Mouse (Mus musculus): Measurements from ENCODE around the gene Ncs1. TPM values are rescaled to one million over a fixed set of nuclear protein-coding genes. Genes with fewer than 3 reads are reported as not detected.

Ncs1 gene
- polyA plus RNA-seq, 1 experiment, result 2.4 TPM

DNA sequence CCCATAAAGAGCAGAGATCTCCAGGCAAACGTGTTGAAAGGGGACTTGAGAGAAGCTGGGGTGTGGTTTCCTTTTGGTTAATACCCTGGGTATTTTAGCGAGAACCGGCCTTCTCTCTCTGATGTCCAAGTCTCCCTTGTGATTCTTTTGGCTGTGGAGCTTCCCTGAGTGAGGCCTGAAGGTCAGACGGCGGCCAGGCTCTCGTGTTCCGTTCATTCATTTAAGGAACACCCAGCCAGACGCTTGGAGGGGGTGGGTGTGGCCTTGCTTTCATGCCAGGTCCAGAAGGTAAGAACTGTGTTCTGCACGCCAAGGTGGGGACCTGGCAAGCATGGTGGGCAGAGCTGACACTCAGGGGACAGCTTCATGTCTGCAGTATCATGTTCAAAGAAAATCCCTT is 58.6 kb downstream of the Ncs1 start:
- TF ChIP-seq CTCF (IDR thresholded peaks at IDR 0.05; ENCODE audit: borderline replicate concordance, control insufficient read depth, extremely low read depth, insufficient read depth, low read length, poor library complexity), result no peak
- TF ChIP-seq POLR2A (IDR thresholded peaks at IDR 0.05; ENCODE audit: control insufficient read depth, extremely low read depth, insufficient read depth, low read length, poor library complexity), result no peak
- Histone ChIP-seq H3K27ac (ENCODE audit: control insufficient read depth, insufficient read depth, low read length) (no peak overlapping the region), H3K36me3 (ENCODE audit: control insufficient read depth, insufficient read depth, low read length) (no peaks in the 10 kb centered on the region), H3K4me3 (ENCODE audit: control insufficient read depth, insufficient read depth, low read length) (no peak overlapping the region), H3K4me1 (replicated peaks; ENCODE audit: control insufficient read depth, insufficient read depth, low read length) (no peaks in the 10 kb centered on the region), H3K27me3 (ENCODE audit: control insufficient read depth, insufficient read depth, low read length) (no peaks in the 10 kb centered on the region)
- 63% methylated on average over 9 of the region's 9 CpGs for WGBS
- no peak for DNase-seq

DNA sequence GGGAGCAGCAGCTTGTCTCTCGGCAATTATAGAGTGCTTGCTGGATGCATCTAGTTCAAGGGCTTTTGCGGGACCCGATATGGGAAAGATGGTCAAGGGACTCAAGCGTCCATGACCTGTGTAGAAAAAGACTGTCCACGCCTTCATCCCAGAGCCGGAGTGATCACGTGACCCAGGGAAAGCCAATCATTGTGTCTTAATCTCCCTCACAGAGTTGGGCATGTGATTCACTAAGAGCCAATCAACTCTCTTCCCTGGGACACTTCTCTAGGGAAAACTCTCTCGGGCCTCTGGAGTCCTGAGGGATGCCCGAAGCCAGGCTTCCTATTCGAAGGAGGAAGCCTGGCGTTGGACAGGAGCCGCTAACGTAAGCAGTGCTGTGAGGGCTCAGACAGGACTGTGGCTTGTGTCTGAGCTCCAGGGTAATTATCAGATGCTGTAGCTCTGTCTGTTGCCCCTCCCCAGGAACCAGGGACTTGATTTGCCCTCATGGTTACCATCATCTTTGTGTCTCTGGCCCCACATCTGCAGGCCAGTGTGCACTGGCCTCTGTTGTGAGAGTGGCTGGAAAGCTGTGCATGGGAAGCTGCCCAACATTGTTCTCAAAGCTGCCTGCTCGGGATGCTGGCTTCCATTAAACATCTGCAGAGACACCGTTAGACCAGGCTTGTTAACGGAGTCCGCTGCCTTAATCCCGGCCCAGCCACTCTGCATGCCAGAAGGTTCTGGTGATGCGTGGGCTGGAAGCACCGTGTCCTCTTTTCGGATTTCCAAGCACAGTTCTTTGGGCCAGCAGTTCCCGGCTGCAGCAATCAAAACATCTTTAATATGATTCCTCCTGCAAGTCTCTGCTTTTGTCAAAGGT is 59.4 kb downstream of the Ncs1 start:
- TF ChIP-seq POLR2A (IDR thresholded peaks at IDR 0.05; ENCODE audit: control insufficient read depth, extremely low read depth, insufficient read depth, low read length, poor library complexity) (no peak), CTCF (IDR thresholded peaks at IDR 0.05; ENCODE audit: borderline replicate concordance, control insufficient read depth, extremely low read depth, insufficient read depth, low read length, poor library complexity) (no peak)

DNA sequence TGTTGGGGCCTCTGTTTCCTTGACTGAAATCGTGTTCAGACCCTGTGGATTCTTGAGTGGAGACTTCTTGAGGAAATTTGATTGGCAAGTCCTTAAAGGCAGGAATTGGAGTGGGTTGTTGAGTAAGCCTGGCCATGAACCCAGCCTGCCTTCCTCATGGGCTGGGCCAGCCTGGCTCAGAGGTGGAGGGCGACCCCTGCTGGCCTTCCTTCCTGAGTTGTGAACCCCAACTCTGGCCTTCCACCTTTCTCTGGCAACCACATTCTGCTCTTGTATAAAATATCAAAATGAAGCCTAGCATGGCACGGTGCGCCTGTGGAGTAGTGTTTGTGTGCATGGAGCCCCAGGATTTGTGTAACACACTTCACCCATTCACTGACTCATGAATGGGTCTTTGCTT is 60.1 kb downstream of the Ncs1 start:
- no peaks in the 10 kb centered on the region for H3K36me3 ChIP-seq (ENCODE audit: control insufficient read depth, insufficient read depth, low read length)
- no peak overlapping the region for H3K4me3 ChIP-seq (ENCODE audit: control insufficient read depth, insufficient read depth, low read length)
- peak; percentile 49 for DNase-seq
- WGBS, result 44% methylated on average over 4 of the region's 4 CpGs
- TF ChIP-seq CTCF (IDR thresholded peaks at IDR 0.05; ENCODE audit: borderline replicate concordance, control insufficient read depth, extremely low read depth, insufficient read depth, low read length, poor library complexity) (peak; percentile 76; the same call in 1 of the 2 replicates), POLR2A (IDR thresholded peaks at IDR 0.05; ENCODE audit: control insufficient read depth, extremely low read depth, insufficient read depth, low read length, poor library complexity) (no peak)
- no peak overlapping the region for H3K27ac ChIP-seq (ENCODE audit: control insufficient read depth, insufficient read depth, low read length)
- no peaks in the 10 kb centered on the region for H3K27me3 ChIP-seq (ENCODE audit: control insufficient read depth, insufficient read depth, low read length)
- no peaks in the 10 kb centered on the region for H3K4me1 ChIP-seq (replicated peaks; ENCODE audit: control insufficient read depth, insufficient read depth, low read length)

More for the DNA sequence above, 59.4 kb downstream of the Ncs1 start:
- Histone ChIP-seq H3K36me3 (ENCODE audit: control insufficient read depth, insufficient read depth, low read length) (no peaks in the 10 kb centered on the region), H3K4me1 (replicated peaks; ENCODE audit: control insufficient read depth, insufficient read depth, low read length) (no peaks in the 10 kb centered on the region), H3K27me3 (ENCODE audit: control insufficient read depth, insufficient read depth, low read length) (no peaks in the 10 kb centered on the region), H3K27ac (ENCODE audit: control insufficient read depth, insufficient read depth, low read length) (no peak overlapping the region), H3K4me3 (ENCODE audit: control insufficient read depth, insufficient read depth, low read length) (no peak overlapping the region)
- DNase-seq, result no peak
- 89% methylated on average over 22 of the region's 22 CpGs for WGBS

DNA sequence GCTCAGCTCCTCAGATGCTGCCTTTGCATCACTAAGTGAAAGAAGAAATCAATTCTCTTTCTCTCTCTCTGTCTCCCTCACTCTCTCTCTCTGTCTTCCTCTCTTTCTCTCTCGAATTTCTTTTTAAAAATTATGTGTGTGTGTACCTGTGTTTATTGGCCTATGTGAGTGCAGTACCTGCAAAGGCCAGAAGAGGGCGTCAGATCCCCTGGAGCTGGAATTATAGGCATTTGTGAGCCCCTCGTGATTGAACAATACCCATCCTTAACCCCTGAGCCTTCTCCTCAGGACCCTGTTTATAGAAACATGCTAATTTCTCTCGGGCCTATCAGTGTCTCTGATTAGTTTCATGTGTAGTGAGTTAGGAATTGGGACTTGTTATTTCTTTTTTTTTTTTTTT is 62.6 kb downstream of the Ncs1 start:
- 66% methylated on average over 4 of the region's 4 CpGs for WGBS
- TF ChIP-seq CTCF (IDR thresholded peaks at IDR 0.05; ENCODE audit: borderline replicate concordance, control insufficient read depth, extremely low read depth, insufficient read depth, low read length, poor library complexity), result no peak
- TF ChIP-seq POLR2A (IDR thresholded peaks at IDR 0.05; ENCODE audit: control insufficient read depth, extremely low read depth, insufficient read depth, low read length, poor library complexity), result no peak

DNA sequence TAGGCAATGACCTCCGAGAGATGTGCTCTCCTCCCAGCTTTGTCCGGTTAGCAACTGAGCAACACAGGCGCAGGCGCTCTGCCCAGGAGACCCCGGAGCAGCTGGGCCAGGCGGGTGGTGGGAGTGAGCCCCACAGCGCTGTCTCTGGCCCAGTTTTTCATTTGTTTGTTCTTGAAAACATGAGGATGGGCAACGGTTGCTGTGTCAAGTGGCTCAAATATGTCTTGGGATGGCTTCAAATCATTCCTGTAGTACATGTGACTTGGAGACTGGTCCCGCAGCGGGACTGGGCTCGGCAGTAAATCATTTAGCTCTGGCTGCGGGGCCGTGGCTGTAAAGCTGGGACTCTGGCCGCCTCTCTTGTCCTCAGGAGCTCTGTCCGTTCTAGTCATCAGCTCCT is 63.9 kb downstream of the Ncs1 start:
- Histone ChIP-seq H3K27me3 (ENCODE audit: control insufficient read depth, insufficient read depth, low read length) (no peaks in the 10 kb centered on the region; the same call in 1 of the 2 replicates), H3K36me3 (ENCODE audit: control insufficient read depth, insufficient read depth, low read length) (no peaks in the 10 kb centered on the region), H3K4me1 (replicated peaks; ENCODE audit: control insufficient read depth, insufficient read depth, low read length) (no peaks in the 10 kb centered on the region), H3K4me3 (ENCODE audit: control insufficient read depth, insufficient read depth, low read length) (no peak overlapping the region), H3K27ac (ENCODE audit: control insufficient read depth, insufficient read depth, low read length) (no peak overlapping the region)
- 65% methylated on average over 15 of the region's 15 CpGs for WGBS
- TF ChIP-seq POLR2A (IDR thresholded peaks at IDR 0.05; ENCODE audit: control insufficient read depth, extremely low read depth, insufficient read depth, low read length, poor library complexity) (no peak), CTCF (IDR thresholded peaks at IDR 0.05; ENCODE audit: borderline replicate concordance, control insufficient read depth, extremely low read depth, insufficient read depth, low read length, poor library complexity) (no peak)
- no peak for DNase-seq

More for the DNA sequence above, 62.6 kb downstream of the Ncs1 start:
- Histone ChIP-seq H3K4me1 (replicated peaks; ENCODE audit: control insufficient read depth, insufficient read depth, low read length) (no peaks in the 10 kb centered on the region), H3K4me3 (ENCODE audit: control insufficient read depth, insufficient read depth, low read length) (no peak overlapping the region), H3K27ac (ENCODE audit: control insufficient read depth, insufficient read depth, low read length) (no peak overlapping the region), H3K27me3 (ENCODE audit: control insufficient read depth, insufficient read depth, low read length) (no peaks in the 10 kb centered on the region; the same call in 1 of the 2 replicates), H3K36me3 (ENCODE audit: control insufficient read depth, insufficient read depth, low read length) (no peaks in the 10 kb centered on the region)
- DNase-seq, result no peak

DNA sequence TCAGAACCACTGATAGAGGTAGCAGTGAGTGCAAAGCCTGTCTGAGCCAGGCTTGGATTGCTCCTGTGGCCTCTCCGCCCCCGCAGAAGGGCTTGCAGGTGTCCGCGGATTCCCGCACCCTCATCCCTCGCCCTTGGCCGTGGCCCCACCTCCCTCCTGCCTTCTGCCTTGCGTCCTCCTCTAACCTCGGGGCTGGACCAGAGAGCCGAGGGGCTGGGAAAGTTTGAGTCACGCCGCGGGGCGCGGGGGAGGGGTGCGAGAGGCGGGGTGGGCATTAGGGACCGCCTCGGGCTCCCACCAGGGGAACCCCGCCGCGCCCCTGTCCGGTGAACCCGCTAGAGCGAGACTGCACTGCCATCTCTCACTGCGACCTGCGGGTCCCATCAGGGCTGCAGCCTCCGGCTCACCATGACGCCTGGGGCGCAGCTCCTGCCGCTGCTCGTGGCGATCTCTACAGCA is 68.4 kb downstream of the Ncs1 start, which contains the start of gene Hmcn2:
Hmcn2 (plus strand) TSS at position 409 of the 459 bp plus-strand sequence.
- WGBS, result 5% methylated on average over 31 of the region's 33 CpGs
- no peak for TF ChIP-seq POLR2A (IDR thresholded peaks at IDR 0.05; ENCODE audit: control insufficient read depth, extremely low read depth, insufficient read depth, low read length, poor library complexity)
- no peak for TF ChIP-seq CTCF (IDR thresholded peaks at IDR 0.05; ENCODE audit: borderline replicate concordance, control insufficient read depth, extremely low read depth, insufficient read depth, low read length, poor library complexity)
- Histone ChIP-seq H3K4me3 (ENCODE audit: control insufficient read depth, insufficient read depth, low read length) (no peak within 1 kb of the TSS), H3K36me3 (ENCODE audit: control insufficient read depth, insufficient read depth, low read length) (no peaks in the 10 kb centered on the region), H3K27me3 (ENCODE audit: control insufficient read depth, insufficient read depth, low read length) (peaks cover 2% of the 10 kb centered on the region; the same call in 1 of the 2 replicates), H3K4me1 (replicated peaks; ENCODE audit: control insufficient read depth, insufficient read depth, low read length) (no peaks in the 10 kb centered on the region), H3K27ac (ENCODE audit: control insufficient read depth, insufficient read depth, low read length) (no peak within 1 kb of the TSS)
- no peak for DNase-seq

All from thymus, adult 2 months (tissue).